Mouse (Mus musculus) heart, adult 2 months (tissue): ENCODE results near the gene Gtf2h4.

Source experiments
- CTCF ChIP-seq: fragments of 200-600 bp; IDR thresholded peaks from 2 replicates; pipeline ENCODE4 v1.8.1; 2022; ENCODE audit warnings: antibody characterized with exemption, mild to moderate bottlenecking, moderate library complexity
- EP300 ChIP-seq: fragments of 200-500 bp; IDR thresholded peaks from 2 replicates; pipeline ENCODE4 v1.6.1; 2011; ENCODE audit warnings: low read depth, low read length, control low read depth; ENCODE audit not compliant: insufficient read depth
- POLR2A ChIP-seq: fragments of 200-500 bp; IDR thresholded peaks from 2 replicates; pipeline ENCODE4 v1.6.1; 2011; ENCODE audit warnings: mild to moderate bottlenecking, low read depth, low read length, control low read depth; ENCODE audit not compliant: insufficient read depth

DNA sequence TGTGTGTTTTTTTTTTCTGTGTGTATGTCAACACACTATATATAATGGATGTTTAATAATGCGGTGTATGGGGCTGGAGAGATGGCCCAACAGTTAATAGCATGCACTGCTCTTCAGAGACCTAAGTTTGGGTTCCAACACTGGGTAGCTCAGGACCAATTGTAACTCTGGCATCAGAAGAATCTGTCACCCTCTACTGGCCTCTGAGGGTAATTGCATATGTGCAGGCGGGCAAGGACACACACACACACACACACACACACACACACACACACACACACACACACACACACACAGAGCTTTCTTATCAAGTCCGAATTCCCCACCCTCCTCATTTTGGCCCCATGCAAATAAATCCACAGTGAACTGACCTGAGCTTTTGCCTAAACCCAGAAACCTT lies 38.3 kb downstream of the Gtf2h4 start:
- TF ChIP-seq POLR2A (no peak), CTCF (no peak), EP300 (no peak)
